Mouse (Mus musculus): Measurements from ENCODE around the gene Ifnlr1.
"Not testable (repeated sequence)": the region's sequence is repeated elsewhere in the genome, so short reads cannot be mapped to it uniquely, and the experiment has no call there.

Ifnlr1 gene

GRCm38 (mm10) chr4:135681789-135682188 is 4.3 kb upstream of the Ifnlr1 start:
- in situ Hi-C loops (cut with MboI; ENCODE audit: unreplicated experiment in 2 of 2): loop anchor here in 1 of 2 experiments (10.0 kb wide), 1 partner anchor 263 kb away; the partner anchor contains the start of gene Hmgcl

GRCm38 (mm10) chr4:135683553-135683952 is 2.5 kb upstream of the Ifnlr1 start:
- in situ Hi-C loops (cut with MboI; ENCODE audit: unreplicated experiment in 2 of 2): loop anchor here in 1 of 2 experiments (10.0 kb wide), 1 partner anchor 261 kb away; the partner anchor contains the start of gene Hmgcl

GRCm38 (mm10) chr4:135684731-135685130 is 1.4 kb upstream of the Ifnlr1 start:
- in situ Hi-C loops (cut with MboI; ENCODE audit: unreplicated experiment in 2 of 2): loop anchor here in 1 of 2 experiments (10.0 kb wide), 1 partner anchor 260 kb away; the partner anchor contains the start of gene Hmgcl

GRCm38 (mm10) chr4:135686568-135686953 is 474 bp downstream of the Ifnlr1 start:
- in situ Hi-C loops (cut with MboI; ENCODE audit: unreplicated experiment in 2 of 2): loop anchor here in 1 of 2 experiments (10.0 kb wide), 1 partner anchor 258 kb away; the partner anchor contains the start of gene Hmgcl

- in situ Hi-C loops (cut with MboI; ENCODE audit: unreplicated experiment in 2 of 2): loop anchor here in 1 of 2 experiments (10.0 kb wide), 1 partner anchor 255 kb away; the partner anchor contains the start of gene Hmgcl
Observed at GRCm38 (mm10) chr4:135689797-135690196, 3.7 kb downstream of the Ifnlr1 start.

- in situ Hi-C loops (cut with MboI; ENCODE audit: unreplicated experiment in 2 of 2): no loop called here
Observed at GRCm38 (mm10) chr4:135690241-135690640, 4.2 kb downstream of the Ifnlr1 start.

GRCm38 (mm10) chr4:135692916-135693315 is 6.8 kb downstream of the Ifnlr1 start:
- in situ Hi-C loops (cut with MboI; ENCODE audit: unreplicated experiment in 2 of 2): no loop called here

GRCm38 (mm10) chr4:135698498-135698897 is 12.4 kb downstream of the Ifnlr1 start:
- in situ Hi-C loops (cut with MboI; ENCODE audit: unreplicated experiment in 2 of 2): no loop called here

GRCm38 (mm10) chr4:135703497-135703896 is 17.4 kb downstream of the Ifnlr1 start:
- in situ Hi-C loops (cut with MboI; ENCODE audit: unreplicated experiment in 2 of 2): no loop called here

- in situ Hi-C loops (cut with MboI; ENCODE audit: unreplicated experiment in 2 of 2): no loop called here
Observed at GRCm38 (mm10) chr4:135704016-135704415, 17.9 kb downstream of the Ifnlr1 start.

- in situ Hi-C loops (cut with MboI; ENCODE audit: unreplicated experiment in 2 of 2): no loop called here
Observed at GRCm38 (mm10) chr4:135706045-135706444, 20.0 kb downstream of the Ifnlr1 start.

- in situ Hi-C loops (cut with MboI; ENCODE audit: unreplicated experiment in 2 of 2): no loop called here
Observed at GRCm38 (mm10) chr4:135709072-135709564, 23.0 kb downstream of the Ifnlr1 start.

- in situ Hi-C loops (cut with MboI; ENCODE audit: unreplicated experiment in 2 of 2): no loop called here
Observed at GRCm38 (mm10) chr4:135709621-135710020, 23.5 kb downstream of the Ifnlr1 start.

GRCm38 (mm10) chr4:135710392-135710791 is 24.3 kb downstream of the Ifnlr1 start:
- in situ Hi-C loops (cut with MboI; ENCODE audit: unreplicated experiment in 2 of 2): no loop called here

GRCm38 (mm10) chr4:135714776-135715175 is 28.7 kb downstream of the Ifnlr1 start:
- in situ Hi-C loops (cut with MboI; ENCODE audit: unreplicated experiment in 2 of 2): no loop called here

GRCm38 (mm10) chr4:135716438-135716837 is 30.4 kb downstream of the Ifnlr1 start:
- in situ Hi-C loops (cut with MboI; ENCODE audit: unreplicated experiment in 2 of 2): not testable (repeated sequence)

GRCm38 (mm10) chr4:135722540-135723290 is 36.6 kb downstream of the Ifnlr1 start:
- in situ Hi-C loops (cut with MboI; ENCODE audit: unreplicated experiment in 2 of 2): no loop called here

- in situ Hi-C loops (cut with MboI; ENCODE audit: unreplicated experiment in 2 of 2): no loop called here
Observed at GRCm38 (mm10) chr4:135726416-135726815, 40.3 kb downstream of the Ifnlr1 start.

GRCm38 (mm10) chr4:135727817-135728216 is 41.7 kb downstream of the Ifnlr1 start, which contains the start of gene Il22ra1:
Gene Il22ra1, plus strand, starts transcription at chr4:135728172.
- in situ Hi-C loops (cut with MboI; ENCODE audit: unreplicated experiment in 2 of 2): no loop called here

- in situ Hi-C loops (cut with MboI; ENCODE audit: unreplicated experiment in 2 of 2): no loop called here
Observed at GRCm38 (mm10) chr4:135730204-135730603, 44.1 kb downstream of the Ifnlr1 start.

GRCm38 (mm10) chr4:135730951-135731350 is 44.9 kb downstream of the Ifnlr1 start:
- in situ Hi-C loops (cut with MboI; ENCODE audit: unreplicated experiment in 2 of 2): no loop called here

GRCm38 (mm10) chr4:135733901-135734300 is 47.8 kb downstream of the Ifnlr1 start:
- in situ Hi-C loops (cut with MboI; ENCODE audit: unreplicated experiment in 2 of 2): no loop called here

Measured in v-Abl transformed pro-B cells (cell line).